In the genomic region with DNA sequence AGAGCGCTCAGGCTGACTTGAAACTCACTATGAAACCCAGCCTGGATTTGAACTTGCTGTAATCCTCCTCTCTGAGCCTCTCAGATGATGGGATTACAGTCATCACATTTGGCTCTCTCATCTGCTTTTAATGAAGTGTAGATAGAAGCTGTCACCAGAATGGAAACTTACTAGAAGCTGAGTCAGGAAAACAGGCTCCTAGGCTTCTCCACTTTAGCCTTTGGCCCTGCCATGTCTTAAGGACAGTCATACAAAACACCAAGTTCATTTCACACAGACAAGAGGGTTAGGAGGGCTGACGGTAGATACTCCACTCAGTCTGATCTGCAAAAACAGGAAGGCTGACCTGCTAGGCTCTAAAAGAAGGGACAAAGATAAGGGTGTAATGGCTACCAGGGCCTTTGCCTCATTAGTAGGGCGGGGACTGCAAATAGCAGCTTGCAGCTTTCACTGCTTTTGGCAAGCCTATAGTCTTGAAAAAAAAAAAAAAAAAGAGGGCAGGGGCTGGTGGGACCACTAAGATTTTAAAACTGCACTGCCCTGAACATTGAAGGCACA, we compare ENCODE assay signal across 12 mouse cellular contexts. TPM values are rescaled to one million over a fixed set of nuclear protein-coding genes. Genes with fewer than 3 reads are reported as not detected.
DNase-seq lines count a peak whose midpoint lies in the region; ATAC-seq and TF ChIP-seq lines count a peak whose summit lies in the region.
"Had no signal": no experiment of that assay in that cellular context is flagged by ENCODE, and none has a peak within 500 bp of the region (broad histone marks: within the 10 kb centered on the region; RNA-seq: fewer than 3 reads in every experiment).

No protein-coding gene starts in this region.

- H3K36me3 ChIP-seq in intestine, embryonic 16.5 days (ENCODE audit: control insufficient read depth, insufficient read depth, low read length), result no peaks in the 10 kb centered on the region
- H3K36me3 ChIP-seq in small intestine, adult 2 months (ENCODE audit: control insufficient read depth, insufficient read depth, low read length), result peaks cover 15% of the 10 kb centered on the region
- H3K36me3 ChIP-seq: midbrain, embryonic 15.5 days had no signal

- peak overlapping the region; percentile 82 for H3K27ac ChIP-seq in intestine, embryonic 16.5 days (ENCODE audit: low read length)
- peak overlapping the region; percentile 94 for H3K27ac ChIP-seq in small intestine, adult 2 months (ENCODE audit: insufficient read depth, low read depth, low read length)

- no peak overlapping the region for H3K4me3 ChIP-seq in intestine, embryonic 16.5 days (ENCODE audit: low read length)
- H3K4me3 ChIP-seq in small intestine, adult 2 months (ENCODE audit: low read depth, low read length), result no peak overlapping the region
- H3K4me3 ChIP-seq: limb, embryonic 13.5 days; midbrain, embryonic 15.5 days had no signal

- H3K27me3 ChIP-seq in intestine, embryonic 16.5 days (replicated peaks; ENCODE audit: control insufficient read depth, insufficient read depth, low read length), result no peaks in the 10 kb centered on the region
- H3K27me3 ChIP-seq in small intestine, adult 2 months (ENCODE audit: control insufficient read depth, insufficient read depth, low read length), result no peaks in the 10 kb centered on the region
- H3K27me3 ChIP-seq: limb, embryonic 13.5 days; midbrain, embryonic 15.5 days had no signal

- no peak overlapping the region for H3K9ac ChIP-seq in intestine, embryonic 16.5 days (ENCODE audit: low read depth, low read length)
- H3K9ac ChIP-seq: hindbrain, embryonic 14.5 days; limb, embryonic 13.5 days; midbrain, embryonic 15.5 days had no signal

- TF ChIP-seq CTCF in small intestine, adult 2 months (IDR thresholded peaks at IDR 0.05; ENCODE audit: extremely low read depth, insufficient read length, insufficient replicate concordance, low read depth, low read length), result no peak

- ATAC-seq in CD4-positive, CD25-positive, alpha-beta regulatory T cell, adult 4 months, result no peak
- ATAC-seq in intestine, embryonic 16.5 days, result peak; percentile 19; the same call in 1 of the 2 replicates
- ATAC-seq: midbrain, embryonic 15.5 days had no signal

- WGBS in intestine, embryonic 16.5 days, result 69% methylated on average over 3 of the region's 3 CpGs
- 46% methylated on average over 3 of the region's 3 CpGs for WGBS in small intestine, adult 2 months

- no peak for TF ChIP-seq POLR2A in small intestine, adult 2 months (IDR thresholded peaks at IDR 0.05; ENCODE audit: low read depth, low read length)

- no peak overlapping the region for H3K4me2 ChIP-seq in intestine, embryonic 16.5 days (ENCODE audit: low read depth, low read length)
- H3K4me2 ChIP-seq: hindbrain, embryonic 14.5 days; limb, embryonic 13.5 days; midbrain, embryonic 15.5 days had no signal

- peak; percentile 31 for DNase-seq in CD4-positive, CD25-positive, alpha-beta regulatory T cell, adult 2 months (ENCODE audit: low read depth, low spot score)
- DNase-seq in kidney, adult 9 months, result peak; percentile 47
- DNase-seq in kidney, postnatal 4 days, result no peak
- DNase-seq in urinary bladder, postnatal 25 days (ENCODE audit: low spot score), result no peak
- DNase-seq in urinary bladder, postnatal 4 days (ENCODE audit: low spot score in 2 of 2), result no peak
- DNase-seq: thymus, adult 2 months had no signal

- no peaks in the 10 kb centered on the region for H3K9me3 ChIP-seq in intestine, embryonic 16.5 days (ENCODE audit: control insufficient read depth, low read length)
- H3K9me3 ChIP-seq: limb, embryonic 13.5 days; midbrain, embryonic 15.5 days had no signal

- peaks cover 50% of the 10 kb centered on the region for H3K4me1 ChIP-seq in intestine, embryonic 16.5 days (ENCODE audit: control insufficient read depth, insufficient read depth, low read length)
- peaks cover 53% of the 10 kb centered on the region for H3K4me1 ChIP-seq in small intestine, adult 2 months (ENCODE audit: control insufficient read depth, insufficient read depth, insufficient read length, low read length)

RNA-seq across cellular contexts. Expression of a gene that starts 48.0 kb away (rescaled TPM):
- 100 to 1,000 TPM in 1 of 2 experiments, 10 to 100 TPM in 1; 73.4 to 102 TPM for polyA plus RNA-seq in CD4-positive, CD25-positive, alpha-beta regulatory T cell, adult 4 months (2017; shearing (Covaris generic))
- polyA plus RNA-seq in intestine, embryonic 16.5 days (2015; fragmentation: Nextera tagmentation; extraction: Ambion mirVana), result 22.2 and 23.7 TPM in 2 replicates
- 24.6 and 55.7 TPM in 2 replicates for polyA plus RNA-seq in small intestine, adult 2 months (2012; rRNA removed)

Comparison
In these comparisons a context has a peak if more than half of its experiments do, and no peak if none do; other contexts are left out.
1. DNase-seq: peak in CD4-positive, CD25-positive, alpha-beta regulatory T cell, adult 2 months (single experiment) and kidney, adult 9 months (single experiment); none in kidney, postnatal 4 days (0 of 2), urinary bladder, postnatal 25 days (single experiment) and urinary bladder, postnatal 4 days (0 of 2).